Mouse (Mus musculus): ENCODE measurements at regions not wholly inside any gene's neighbourhood (a gene's known extent, or its start where the extent isn't known, plus 50 kb on each side); places are given as distances from the start of the nearest gene placed in this dataset.

DNA sequence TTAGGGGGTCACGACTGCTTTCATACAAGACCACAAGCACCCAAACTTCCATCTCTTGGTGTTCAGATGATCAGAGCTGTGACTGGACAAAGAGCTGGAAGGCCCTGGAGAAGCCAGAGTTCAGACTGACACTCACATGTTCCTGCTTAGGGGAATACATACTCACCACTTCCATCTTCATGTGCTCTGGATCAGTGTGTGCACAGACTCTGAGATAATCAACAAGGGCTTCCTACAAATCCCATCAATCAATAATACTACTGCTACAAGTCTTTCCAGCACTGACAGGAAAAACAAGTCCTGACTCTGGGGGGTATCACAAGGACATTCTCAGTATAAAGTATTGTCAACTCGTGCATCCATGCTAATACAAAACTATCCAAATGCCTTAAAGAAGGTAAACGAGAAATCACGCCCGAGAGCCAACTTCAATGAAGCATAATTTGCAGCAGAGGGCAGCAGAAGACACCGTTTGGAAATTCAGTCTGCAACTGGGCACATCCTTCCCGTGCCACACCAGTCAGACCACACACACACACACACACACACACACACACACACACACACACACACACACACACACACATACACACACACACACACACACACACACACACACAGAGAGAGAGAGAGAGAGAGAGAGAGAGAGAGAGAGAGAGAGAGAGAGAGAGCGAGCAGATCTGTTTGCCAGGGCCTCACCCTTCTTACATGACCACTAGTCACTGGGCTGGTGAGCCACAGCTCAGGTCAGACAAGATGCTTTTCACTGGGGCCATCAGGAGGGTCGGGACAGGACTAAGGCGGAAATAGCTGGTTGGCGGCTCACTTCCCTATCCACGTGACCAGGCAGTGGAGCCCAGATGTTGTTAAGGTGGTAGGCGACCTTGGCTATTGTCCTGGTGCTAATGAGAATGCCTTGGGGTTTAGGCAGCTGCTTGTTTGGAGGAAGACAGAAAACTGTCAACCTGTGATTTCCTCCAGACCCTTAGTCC lies 75.4 kb upstream of the Foxa2 start:
- Histone ChIP-seq H3K4me3 (ENCODE audit: low read depth, low read length) (no peak overlapping the region), H3K27me3 (ENCODE audit: insufficient read depth, low read length) (no peaks in the 10 kb centered on the region; the same call in 1 of the 2 replicates), H3K9ac (no peak overlapping the region), H3K4me2 (ENCODE audit: low read depth) (no peak overlapping the region), H3K4me1 (ENCODE audit: insufficient read depth) (no peaks in the 10 kb centered on the region), H3K9me3 (ENCODE audit: low read length) (no peaks in the 10 kb centered on the region), H3K36me3 (ENCODE audit: insufficient read depth) (no peaks in the 10 kb centered on the region), H3K27ac (ENCODE audit: low read depth, low read length) (no peak overlapping the region)
- 37% methylated on average over 13 of the region's 13 CpGs for WGBS
- peak; percentile 80 for TF ChIP-seq CTCF (IDR thresholded peaks at IDR 0.05; ENCODE audit: low read depth)
- peak; percentile 81 for ATAC-seq
- DNase-seq, result peak; percentile 75

DNA sequence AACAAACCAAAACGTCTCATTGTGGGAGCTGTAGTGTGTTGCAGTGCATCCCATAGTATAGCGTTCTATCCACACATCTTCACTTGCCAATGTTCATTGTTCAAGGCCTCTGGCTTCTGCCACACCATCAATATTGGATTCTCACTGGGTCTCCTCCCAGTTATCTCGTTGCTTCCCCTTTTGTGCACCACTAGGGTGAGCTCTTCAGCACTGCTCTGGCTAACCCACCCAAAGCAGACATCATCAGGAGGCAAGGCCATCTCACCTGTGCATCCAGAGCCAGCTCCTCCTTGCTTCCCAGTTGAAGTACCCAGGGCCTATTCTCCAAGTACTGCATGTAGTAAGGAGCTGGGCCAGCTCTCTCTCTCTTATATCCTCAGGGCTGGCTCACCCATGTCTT lies 77.0 kb upstream of the Foxa2 start:
- WGBS, result 56% methylated on average over 3 of the region's 3 CpGs
- Histone ChIP-seq H3K9ac (no peak overlapping the region), H3K36me3 (ENCODE audit: insufficient read depth) (no peaks in the 10 kb centered on the region), H3K27ac (ENCODE audit: low read depth, low read length) (no peak overlapping the region), H3K4me3 (ENCODE audit: low read depth, low read length) (no peak overlapping the region), H3K27me3 (ENCODE audit: insufficient read depth, low read length) (no peaks in the 10 kb centered on the region), H3K4me1 (ENCODE audit: insufficient read depth) (no peaks in the 10 kb centered on the region), H3K9me3 (ENCODE audit: low read length) (no peaks in the 10 kb centered on the region), H3K4me2 (ENCODE audit: low read depth) (no peak overlapping the region)
- ATAC-seq (no peak), DNase-seq (no peak)
- peak; percentile 52 for TF ChIP-seq CTCF (IDR thresholded peaks at IDR 0.05; ENCODE audit: low read depth)

DNA sequence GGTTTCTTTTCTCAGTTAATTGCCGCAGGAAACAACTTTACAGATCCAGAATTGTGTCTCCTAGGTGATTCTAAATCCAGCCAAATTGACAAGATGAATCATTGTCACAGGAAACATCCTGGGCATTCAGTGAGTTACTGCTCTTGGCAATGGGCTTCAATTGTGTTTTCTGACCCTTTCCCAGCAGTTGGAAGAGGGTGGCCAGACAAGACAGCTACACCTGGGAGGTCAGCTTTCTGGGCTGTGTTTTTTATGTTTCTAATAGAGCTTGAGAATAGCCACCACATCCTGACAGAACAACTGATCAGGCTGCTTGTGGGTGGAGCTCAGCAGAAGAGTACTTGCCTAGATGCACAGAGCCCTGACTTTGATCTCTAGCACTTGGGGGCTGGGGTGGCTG lies 87.0 kb upstream of the Foxa2 start:
- no peak for DNase-seq
- ATAC-seq, result no peak
- no peak overlapping the region for H3K4me3 ChIP-seq (ENCODE audit: low read depth, low read length)
- H3K4me2 ChIP-seq (ENCODE audit: low read depth), result no peak overlapping the region
- WGBS, result 85% methylated on average over 1 of the region's 1 CpGs
- no peaks in the 10 kb centered on the region for H3K27me3 ChIP-seq (ENCODE audit: insufficient read depth, low read length)
- TF ChIP-seq CTCF (IDR thresholded peaks at IDR 0.05; ENCODE audit: low read depth), result no peak
- H3K36me3 ChIP-seq (ENCODE audit: insufficient read depth), result no peaks in the 10 kb centered on the region
- H3K4me1 ChIP-seq (ENCODE audit: insufficient read depth), result no peaks in the 10 kb centered on the region
- no peak overlapping the region for H3K27ac ChIP-seq (ENCODE audit: low read depth, low read length)
- no peak overlapping the region for H3K9ac ChIP-seq
- H3K9me3 ChIP-seq (ENCODE audit: low read length), result no peaks in the 10 kb centered on the region

DNA sequence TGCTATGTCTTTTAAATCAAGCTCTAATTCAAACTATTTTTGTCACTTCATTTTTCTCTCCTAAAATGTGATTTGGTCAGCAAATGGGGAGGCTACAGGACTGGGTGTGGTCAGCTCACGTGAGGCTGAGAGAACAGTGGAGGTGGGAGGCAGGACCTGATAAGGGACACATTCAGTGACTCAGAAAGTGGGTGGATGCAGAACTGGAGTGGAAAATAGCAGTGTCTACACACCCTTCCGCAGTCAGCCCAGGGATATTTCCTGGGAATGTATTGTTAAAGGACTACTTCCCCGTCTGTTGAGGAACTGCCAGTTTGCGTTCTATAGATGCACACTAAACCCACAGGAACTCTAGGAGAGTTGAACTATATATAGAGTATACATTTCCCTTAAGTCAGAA lies 95.2 kb upstream of the Foxa2 start:
- Histone ChIP-seq H3K4me1 (ENCODE audit: insufficient read depth) (no peaks in the 10 kb centered on the region), H3K4me3 (ENCODE audit: low read depth, low read length) (no peak overlapping the region), H3K27me3 (ENCODE audit: insufficient read depth, low read length) (no peaks in the 10 kb centered on the region), H3K9ac (no peak overlapping the region), H3K36me3 (ENCODE audit: insufficient read depth) (no peaks in the 10 kb centered on the region), H3K9me3 (ENCODE audit: low read length) (no peaks in the 10 kb centered on the region), H3K4me2 (ENCODE audit: low read depth) (no peak overlapping the region), H3K27ac (ENCODE audit: low read depth, low read length) (no peak overlapping the region)
- no peak for TF ChIP-seq CTCF (IDR thresholded peaks at IDR 0.05; ENCODE audit: low read depth)
- no peak for ATAC-seq
- WGBS, result 84% methylated on average over 4 of the region's 4 CpGs
- DNase-seq, result no peak

DNA sequence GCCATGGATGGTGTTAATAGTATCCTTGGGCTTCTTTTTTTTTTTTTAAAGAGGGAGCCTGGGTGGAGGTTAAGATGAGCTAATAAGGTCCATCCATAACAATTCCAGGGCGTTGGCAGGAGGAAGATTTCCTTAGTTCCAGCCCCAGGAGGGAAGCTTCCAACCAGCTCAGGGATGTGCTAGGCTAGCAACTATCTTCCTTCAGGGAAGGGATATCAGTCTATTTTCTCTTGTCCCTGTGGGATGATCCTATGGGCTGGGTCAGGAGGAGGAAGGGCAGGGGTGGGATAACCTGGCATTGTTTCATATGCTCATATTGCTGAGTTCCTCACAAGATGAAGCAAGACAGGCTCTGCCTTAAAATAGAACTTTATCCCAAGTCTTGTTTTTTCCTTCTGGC lies 98.0 kb upstream of the Foxa2 start:
- no peak for DNase-seq
- Histone ChIP-seq H3K4me2 (ENCODE audit: low read depth) (no peak overlapping the region), H3K9ac (no peak overlapping the region), H3K27me3 (ENCODE audit: insufficient read depth, low read length) (no peaks in the 10 kb centered on the region), H3K27ac (ENCODE audit: low read depth, low read length) (no peak overlapping the region), H3K4me1 (ENCODE audit: insufficient read depth) (no peaks in the 10 kb centered on the region), H3K4me3 (ENCODE audit: low read depth, low read length) (no peak overlapping the region), H3K9me3 (ENCODE audit: low read length) (no peaks in the 10 kb centered on the region), H3K36me3 (ENCODE audit: insufficient read depth) (no peaks in the 10 kb centered on the region)
- ATAC-seq, result no peak
- 36% methylated on average over 1 of the region's 1 CpGs for WGBS
- TF ChIP-seq CTCF (IDR thresholded peaks at IDR 0.05; ENCODE audit: low read depth), result no peak

DNA sequence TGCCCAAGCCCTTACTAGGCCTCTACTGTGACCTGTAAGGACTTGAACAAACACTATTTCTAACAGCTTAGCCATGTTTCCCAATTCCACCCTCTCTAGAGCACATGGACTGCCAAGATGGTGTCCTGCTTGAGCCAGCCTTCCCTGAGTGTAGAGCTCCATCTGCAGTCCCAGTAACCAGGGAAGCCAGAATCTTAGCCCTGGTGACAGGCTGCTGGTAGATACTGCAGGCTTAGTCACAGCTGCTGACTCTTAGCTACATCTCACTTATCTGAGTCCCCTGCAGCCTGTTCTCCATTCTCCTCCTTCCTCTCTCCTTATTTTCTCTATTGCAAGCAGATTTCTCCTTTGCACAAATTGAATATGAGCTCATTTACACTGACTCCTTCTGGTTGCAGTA lies 101.5 kb upstream of the Foxa2 start:
- Histone ChIP-seq H3K27ac (ENCODE audit: low read depth, low read length) (no peak overlapping the region), H3K4me1 (ENCODE audit: insufficient read depth) (no peaks in the 10 kb centered on the region), H3K9ac (no peak overlapping the region), H3K4me2 (ENCODE audit: low read depth) (no peak overlapping the region), H3K4me3 (ENCODE audit: low read depth, low read length) (no peak overlapping the region), H3K27me3 (ENCODE audit: insufficient read depth, low read length) (no peaks in the 10 kb centered on the region), H3K36me3 (ENCODE audit: insufficient read depth) (no peaks in the 10 kb centered on the region), H3K9me3 (ENCODE audit: low read length) (no peaks in the 10 kb centered on the region)
- peak; percentile 63; the same call in 1 of the 2 replicates for ATAC-seq
- no peak for DNase-seq
- no peak for TF ChIP-seq CTCF (IDR thresholded peaks at IDR 0.05; ENCODE audit: low read depth)

DNA sequence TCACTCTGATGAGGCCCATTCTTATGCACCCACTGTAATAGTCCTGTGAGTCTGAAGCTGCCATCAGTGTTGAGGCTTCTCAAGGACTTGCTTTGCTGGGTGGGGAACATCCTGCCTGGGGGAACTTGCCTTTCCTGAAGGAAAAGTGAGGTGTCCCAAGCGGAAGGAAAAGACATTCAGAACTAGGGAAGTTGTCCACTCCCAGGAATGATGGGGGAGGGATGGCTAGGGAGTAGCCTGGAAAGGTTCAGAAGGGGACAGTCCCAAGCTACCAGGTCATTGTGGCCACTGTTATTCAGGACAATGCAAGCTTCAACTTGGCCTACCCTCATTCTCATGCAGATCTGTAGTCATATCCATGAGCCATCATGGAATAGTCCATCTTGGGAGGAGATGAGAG lies 102.7 kb upstream of the Foxa2 start:
- no peak for ATAC-seq
- no peaks in the 10 kb centered on the region for H3K9me3 ChIP-seq (ENCODE audit: low read length)
- 97% methylated on average over 1 of the region's 1 CpGs for WGBS

More for the DNA sequence above, 102.7 kb upstream of the Foxa2 start:
- Histone ChIP-seq H3K27me3 (ENCODE audit: insufficient read depth, low read length) (no peaks in the 10 kb centered on the region), H3K36me3 (ENCODE audit: insufficient read depth) (no peaks in the 10 kb centered on the region), H3K27ac (ENCODE audit: low read depth, low read length) (no peak overlapping the region), H3K4me3 (ENCODE audit: low read depth, low read length) (no peak overlapping the region), H3K4me2 (ENCODE audit: low read depth) (no peak overlapping the region), H3K4me1 (ENCODE audit: insufficient read depth) (no peaks in the 10 kb centered on the region), H3K9ac (no peak overlapping the region)
- no peak for TF ChIP-seq CTCF (IDR thresholded peaks at IDR 0.05; ENCODE audit: low read depth)
- no peak for DNase-seq
